Mouse (Mus musculus) neural tube, embryonic 11.5 days (tissue): ENCODE results near the gene Olfr1220. TPM values are rescaled to one million over a fixed set of nuclear protein-coding genes. Genes with fewer than 3 reads are reported as not detected.

Experiments
- ATAC-seq: fragments of 200-750 bp; cut with Nextera tagmentation; 2 replicates; pipeline ENCODE4 v1.8.0; 2017; ENCODE audit warnings: moderate number of reproducible peaks, mild to moderate bottlenecking, moderate TSS enrichment, moderate library complexity; ENCODE audit not compliant: insufficient read depth, low FRiP score, low TSS enrichment
- DNase-seq: peaks from one replicate; pipeline ENCODE4 v3.0.0-alpha.2; 2015; ENCODE audit warnings: low spot score
- H3K27ac ChIP-seq: fragments of 300-500 bp; sonication (generic); 2 replicates; pipeline ENCODE4 v1.5.1; 2014; ENCODE audit warnings: low read depth, mild to moderate bottlenecking, low read length
- H3K27me3 ChIP-seq: fragments of 300-500 bp; sonication (generic); 2 replicates; pipeline ENCODE4 v1.6.1; 2014; ENCODE audit warnings: mild to moderate bottlenecking, low read length, mixed read lengths; ENCODE audit not compliant: control insufficient read depth, insufficient read depth
- H3K36me3 ChIP-seq: fragments of 300-500 bp; sonication (generic); 2 replicates; pipeline ENCODE4 v1.6.1; 2014; ENCODE audit warnings: mild to moderate bottlenecking, low read length, moderate library complexity, mixed read lengths; ENCODE audit not compliant: control insufficient read depth, insufficient read depth
- H3K4me1 ChIP-seq: fragments of 300-500 bp; sonication (generic); 2 replicates; pipeline ENCODE4 v1.6.1; 2014; ENCODE audit warnings: low read length, mixed read lengths; ENCODE audit not compliant: control insufficient read depth, insufficient read depth
- H3K4me2 ChIP-seq: fragments of 300-500 bp; sonication (generic); 2 replicates; pipeline ENCODE4 v1.6.1; 2014; ENCODE audit warnings: low read depth, mild to moderate bottlenecking, moderate library complexity
- H3K4me3 ChIP-seq: fragments of 300-500 bp; sonication (generic); 2 replicates; pipeline ENCODE4 v1.5.1; 2014; ENCODE audit warnings: low read depth, low read length
- H3K9ac ChIP-seq: fragments of 300-500 bp; sonication (generic); 2 replicates; pipeline ENCODE4 v1.6.1; 2014; ENCODE audit warnings: mild to moderate bottlenecking, low read length
- H3K9me3 ChIP-seq: fragments of 300-500 bp; sonication (generic); 2 replicates; pipeline ENCODE4 v1.6.1; 2016; ENCODE audit warnings: low read length; ENCODE audit not compliant: control insufficient read depth
- WGBS: fragments of 180-500 bp; shearing (Covaris S2); extraction: QIAGEN DNeasy Blood & Tissue Kit; methylation state at CpG from one replicate; pipeline ENCODE4 v1.1.7; 2014; 5-methylcytosine and 5-hydroxymethylcytosine counted together
- polyA plus RNA-seq: library from polyadenylated mRNA; unstranded; fragments of >200 nt; fragmentation: Nextera tagmentation; extraction: Ambion mirVana; gene quantifications from 2 replicates; pipeline ENCODE4 v1.2.1, GENCODE M21; 2014

The Olfr1220 gene
- not detected in 2 replicates for polyA plus RNA-seq

DNA sequence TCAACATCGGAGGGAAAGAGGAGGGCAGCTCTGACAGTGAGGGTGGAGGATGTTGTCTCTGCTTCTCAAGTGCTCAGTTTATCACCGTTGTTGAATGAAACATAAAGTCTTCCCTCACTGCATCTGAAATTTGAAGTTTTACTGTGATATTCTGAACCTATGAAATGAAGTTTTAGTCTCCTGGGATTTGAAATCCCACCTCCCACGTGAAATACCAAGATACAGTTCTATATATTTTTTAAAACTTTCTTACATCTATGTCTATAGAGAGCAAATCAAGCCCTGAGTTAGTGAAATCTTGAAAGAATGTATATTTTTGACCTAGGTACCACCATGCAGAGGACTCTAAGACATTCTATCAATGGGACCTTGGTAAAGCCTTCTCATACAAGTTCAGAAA lies at the start of gene Olfr1220:
Olfr1220 (minus strand) TSS at position 101 of the 400 bp plus-strand sequence.
- H3K9me3 ChIP-seq: no peaks in the 10 kb centered on the region
- ATAC-seq (no peak), DNase-seq (no peak)
- H3K36me3 ChIP-seq: no peaks in the 10 kb centered on the region
- no peak within 1 kb of the TSS for H3K4me2 ChIP-seq
- no peak within 1 kb of the TSS for H3K9ac ChIP-seq
- no peaks in the 10 kb centered on the region for H3K27me3 ChIP-seq
- 81% methylated on average over 3 of the region's 3 CpGs for WGBS
- H3K4me3 ChIP-seq: no peak within 1 kb of the TSS
- no peak within 1 kb of the TSS for H3K27ac ChIP-seq
- H3K4me1 ChIP-seq: no peaks in the 10 kb centered on the region

DNA sequence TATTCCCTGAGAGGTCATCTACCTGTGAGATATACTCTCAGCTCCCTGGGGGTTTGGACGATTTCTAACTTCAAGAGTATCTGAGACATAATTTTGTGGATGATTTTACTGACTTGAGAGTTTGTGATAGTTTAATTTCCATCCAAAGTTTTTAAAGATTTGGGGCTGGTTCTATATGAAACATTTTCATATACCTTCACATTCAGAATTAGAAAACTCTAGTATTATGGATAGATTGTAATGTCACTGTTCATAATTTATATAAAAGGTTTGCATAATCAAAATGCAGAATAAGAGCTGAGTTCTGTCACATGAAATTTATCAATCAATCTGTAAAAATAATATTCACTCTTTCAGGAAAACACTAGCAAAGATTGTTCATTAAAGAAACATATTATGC lies 44.8 kb upstream of the Olfr1220 start, which contains the start of gene Olfr1223:
Olfr1223 (minus strand) TSS at position 101 of the 400 bp plus-strand sequence.
- Histone ChIP-seq H3K27ac (no peak within 1 kb of the TSS), H3K27me3 (no peaks in the 10 kb centered on the region), H3K36me3 (no peaks in the 10 kb centered on the region), H3K9ac (no peak within 1 kb of the TSS), H3K4me2 (no peak within 1 kb of the TSS), H3K4me3 (no peak within 1 kb of the TSS), H3K4me1 (no peaks in the 10 kb centered on the region), H3K9me3 (no peaks in the 10 kb centered on the region)
- DNase-seq (no peak), ATAC-seq (no peak)
- WGBS: 83% methylated on average over 1 of the region's 1 CpGs

DNA sequence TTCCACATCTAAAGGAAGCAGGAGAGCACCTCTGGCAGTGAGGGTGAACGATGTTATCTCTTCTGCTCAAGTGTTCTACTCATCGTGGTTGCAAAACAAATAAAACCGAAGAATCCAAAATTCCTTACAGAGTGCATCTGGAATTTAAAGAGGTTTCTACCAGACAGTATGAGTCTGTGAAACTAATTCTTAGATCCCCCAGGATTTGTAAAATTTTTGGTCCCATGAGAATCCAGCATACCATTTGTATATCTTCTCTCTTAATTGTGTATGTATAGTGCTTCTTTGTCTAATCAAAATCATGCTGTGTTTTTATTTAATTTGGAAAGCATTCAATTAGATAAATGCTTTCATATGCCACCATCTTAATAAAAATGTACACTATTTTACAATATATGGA lies 26.3 kb upstream of the Olfr1220 start, which contains the start of gene Olfr1222:
Olfr1222 (minus strand) TSS at position 101 of the 400 bp plus-strand sequence.
- no peaks in the 10 kb centered on the region for H3K9me3 ChIP-seq
- DNase-seq (no peak), ATAC-seq (no peak)
- H3K27me3 ChIP-seq: no peaks in the 10 kb centered on the region
- 83% methylated on average over 3 of the region's 3 CpGs for WGBS
- H3K4me3 ChIP-seq: no peak within 1 kb of the TSS
- H3K27ac ChIP-seq: no peak within 1 kb of the TSS
- no peak within 1 kb of the TSS for H3K4me2 ChIP-seq
- H3K9ac ChIP-seq: no peak within 1 kb of the TSS
- H3K4me1 ChIP-seq: no peaks in the 10 kb centered on the region
- H3K36me3 ChIP-seq: no peaks in the 10 kb centered on the region

DNA sequence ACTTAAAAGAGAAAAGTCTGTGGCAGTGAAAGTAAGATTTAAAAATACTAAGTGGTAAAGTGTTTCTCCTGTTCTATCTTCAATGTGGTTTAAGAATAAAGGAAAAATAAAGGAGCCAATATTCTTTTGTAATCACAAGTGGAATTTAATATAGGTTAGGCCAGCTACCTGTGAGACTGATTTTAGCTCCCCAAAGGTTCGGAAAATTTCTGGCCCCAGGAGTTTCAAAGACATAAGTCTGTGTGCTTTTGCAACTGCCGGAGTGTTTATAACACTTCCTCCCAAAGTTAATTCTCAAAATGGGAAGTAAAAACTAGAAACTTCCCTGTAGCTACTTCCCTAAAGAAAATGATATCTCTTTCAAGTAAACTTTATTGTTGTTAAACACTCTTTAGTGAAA lies 10.5 kb upstream of the Olfr1220 start, which contains the start of gene Olfr1221:
Olfr1221 (minus strand) TSS at position 101 of the 400 bp plus-strand sequence.
- Histone ChIP-seq H3K4me2 (no peak within 1 kb of the TSS), H3K9me3 (no peaks in the 10 kb centered on the region), H3K4me3 (no peak within 1 kb of the TSS), H3K9ac (no peak within 1 kb of the TSS), H3K27ac (no peak within 1 kb of the TSS), H3K4me1 (no peaks in the 10 kb centered on the region), H3K27me3 (no peaks in the 10 kb centered on the region), H3K36me3 (no peaks in the 10 kb centered on the region)
- 91% methylated on average over 2 of the region's 2 CpGs for WGBS
- DNase-seq: no peak
- no peak for ATAC-seq

DNA sequence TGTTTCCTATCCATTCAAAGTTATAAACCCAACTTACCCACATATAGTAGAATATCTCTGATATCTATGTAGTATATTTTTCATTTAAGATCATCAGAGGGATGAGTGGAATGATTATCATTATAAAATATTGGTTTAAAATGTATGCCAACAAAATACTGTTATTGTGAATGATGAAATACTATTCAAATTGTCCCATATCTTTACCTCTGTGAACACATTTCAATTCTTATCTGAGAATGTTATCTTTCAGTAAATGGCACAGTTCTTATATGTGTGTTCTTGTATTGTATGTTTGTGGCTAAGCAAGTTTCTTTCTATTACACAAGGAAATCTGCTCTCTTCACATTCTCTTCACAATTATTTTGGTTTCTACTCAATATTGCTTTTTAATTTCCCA lies 984 bp downstream of the Olfr1220 start:
- H3K4me2 ChIP-seq: no peak overlapping the region
- H3K9ac ChIP-seq: no peak overlapping the region
- ATAC-seq (no peak), DNase-seq (no peak)
- H3K36me3 ChIP-seq: no peaks in the 10 kb centered on the region
- no peaks in the 10 kb centered on the region for H3K9me3 ChIP-seq
- H3K4me1 ChIP-seq: no peaks in the 10 kb centered on the region
- H3K27ac ChIP-seq: no peak overlapping the region
- H3K27me3 ChIP-seq: no peaks in the 10 kb centered on the region
- no peak overlapping the region for H3K4me3 ChIP-seq

DNA sequence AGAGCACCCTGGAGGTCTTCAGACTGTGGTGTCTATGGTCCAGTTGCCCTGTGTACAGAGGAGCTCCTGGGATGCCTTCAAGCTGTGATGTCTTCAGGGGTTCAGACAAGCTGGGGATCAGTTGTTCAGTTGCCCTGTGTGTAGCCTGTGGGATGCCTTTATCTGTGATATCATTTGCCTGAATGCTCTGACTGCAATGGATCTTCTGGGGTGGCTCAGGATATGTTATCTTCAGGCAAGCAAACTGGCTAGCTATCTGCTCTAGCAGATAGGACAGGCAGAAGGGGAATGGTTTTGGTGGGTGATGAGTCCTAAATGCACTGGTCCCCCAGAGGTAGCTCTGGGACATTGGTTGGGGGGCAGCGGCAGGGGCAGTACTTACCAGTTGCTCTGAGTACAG lies 12.8 kb downstream of the Olfr1220 start:
- DNase-seq (no peak), ATAC-seq (no peak)
- Histone ChIP-seq H3K4me2 (no peak overlapping the region), H3K9me3 (no peaks in the 10 kb centered on the region), H3K9ac (no peak overlapping the region), H3K4me1 (no peaks in the 10 kb centered on the region), H3K27ac (no peak overlapping the region), H3K27me3 (no peaks in the 10 kb centered on the region), H3K4me3 (no peak overlapping the region), H3K36me3 (no peaks in the 10 kb centered on the region)
- 88% methylated on average over 1 of the region's 1 CpGs for WGBS

DNA sequence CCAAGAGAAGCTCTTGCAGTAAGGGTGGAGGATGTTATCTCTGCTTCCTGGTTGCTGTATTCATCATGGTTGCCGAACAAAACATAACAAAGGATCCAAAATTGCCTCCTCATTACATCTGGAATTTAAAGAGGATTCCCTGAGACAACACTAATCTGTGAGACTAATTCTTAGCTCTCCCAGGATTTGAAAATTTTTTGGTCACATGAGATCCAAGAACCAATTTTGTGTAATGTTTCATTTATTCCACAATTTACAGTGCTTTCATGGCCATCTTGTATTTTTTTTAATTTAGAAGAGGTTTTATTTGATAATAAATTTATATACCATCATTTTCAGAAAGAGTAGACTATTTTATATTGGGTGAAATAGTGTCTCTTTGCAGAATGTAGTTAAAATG lies 23.2 kb downstream of the Olfr1220 start, which contains the start of gene Olfr1219:
Olfr1219 (minus strand) TSS at position 101 of the 400 bp plus-strand sequence.
- no peak within 1 kb of the TSS for H3K4me2 ChIP-seq
- no peaks in the 10 kb centered on the region for H3K27me3 ChIP-seq
- no peak within 1 kb of the TSS for H3K4me3 ChIP-seq
- no peak for ATAC-seq
- DNase-seq: no peak
- no peak within 1 kb of the TSS for H3K27ac ChIP-seq
- no peaks in the 10 kb centered on the region for H3K4me1 ChIP-seq
- no peaks in the 10 kb centered on the region for H3K9me3 ChIP-seq
- H3K9ac ChIP-seq: no peak within 1 kb of the TSS
- no peaks in the 10 kb centered on the region for H3K36me3 ChIP-seq
- 72% methylated on average over 1 of the region's 1 CpGs for WGBS

DNA sequence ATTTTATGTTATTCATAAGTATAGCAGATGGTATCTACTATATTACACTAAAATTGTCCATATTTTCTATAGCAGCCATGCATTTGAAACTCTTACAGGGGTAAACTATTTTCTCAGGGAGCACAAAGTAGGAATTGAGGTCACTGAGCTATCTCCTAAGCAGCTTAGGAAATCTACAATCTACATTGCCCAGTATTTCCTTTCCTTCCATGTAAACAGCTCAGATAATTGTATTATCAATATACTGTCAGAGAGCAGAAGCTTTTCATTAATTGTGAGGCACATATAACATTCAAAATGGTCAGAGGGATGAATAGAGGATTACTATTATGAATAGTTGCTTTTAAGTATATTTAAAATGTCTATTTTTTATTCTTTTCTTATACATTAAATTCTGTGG lies 25.1 kb downstream of the Olfr1220 start:
- no peak overlapping the region for H3K27ac ChIP-seq
- DNase-seq (no peak), ATAC-seq (no peak)
- H3K9me3 ChIP-seq: no peaks in the 10 kb centered on the region
- H3K4me1 ChIP-seq: no peaks in the 10 kb centered on the region
- no peak overlapping the region for H3K4me3 ChIP-seq
- no peak overlapping the region for H3K9ac ChIP-seq
- H3K27me3 ChIP-seq: no peaks in the 10 kb centered on the region
- H3K36me3 ChIP-seq: no peaks in the 10 kb centered on the region
- no peak overlapping the region for H3K4me2 ChIP-seq

DNA sequence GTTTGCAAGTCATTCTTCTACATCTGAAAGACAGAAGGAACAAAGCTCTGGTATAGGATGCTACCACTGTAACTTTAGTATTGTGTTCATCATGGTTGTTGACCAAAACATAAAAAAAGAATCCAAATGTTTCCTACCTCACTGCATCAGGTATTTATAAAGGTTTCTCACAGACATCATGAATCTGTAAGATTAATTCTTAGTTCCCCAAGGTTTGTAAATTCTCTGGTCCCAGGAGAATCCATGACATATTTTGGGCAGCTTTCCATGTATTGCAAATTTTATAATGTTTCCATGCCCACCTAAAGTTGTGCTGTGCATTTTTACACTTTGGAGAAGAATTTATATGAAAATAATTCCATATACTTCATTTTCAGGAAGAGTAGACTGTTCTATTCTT lies 45.5 kb downstream of the Olfr1220 start, which contains the start of gene Olfr1218:
Olfr1218 (minus strand) TSS at position 101 of the 400 bp plus-strand sequence.
- H3K4me3 ChIP-seq: no peak within 1 kb of the TSS
- no peaks in the 10 kb centered on the region for H3K27me3 ChIP-seq
- H3K4me1 ChIP-seq: no peaks in the 10 kb centered on the region
- H3K4me2 ChIP-seq: no peak within 1 kb of the TSS
- H3K9me3 ChIP-seq: no peaks in the 10 kb centered on the region
- ATAC-seq (no peak), DNase-seq (no peak)
- H3K27ac ChIP-seq: no peak within 1 kb of the TSS
- no peak within 1 kb of the TSS for H3K9ac ChIP-seq
- no peaks in the 10 kb centered on the region for H3K36me3 ChIP-seq
